Mouse (Mus musculus) hindbrain, embryonic 12.5 days (tissue): ENCODE data around the gene Nos1ap. TPM values are rescaled to one million over a fixed set of nuclear protein-coding genes. Genes with fewer than 3 reads are reported as not detected.

Experiments
- ATAC-seq: fragments of 200-750 bp; cut with Nextera tagmentation; 2 replicates; pipeline ENCODE4 v1.8.0; 2017; ENCODE audit warnings: moderate TSS enrichment; ENCODE audit not compliant: low FRiP score
- H3K27ac ChIP-seq: fragments of 300-500 bp; sonication (generic); 2 replicates; pipeline ENCODE4 v1.5.1; 2016; ENCODE audit warnings: mild to moderate bottlenecking
- H3K27me3 ChIP-seq: fragments of 300-500 bp; sonication (generic); 2 replicates; pipeline ENCODE4 v1.6.1; 2016; ENCODE audit warnings: mild to moderate bottlenecking
- H3K36me3 ChIP-seq: fragments of 300-500 bp; sonication (generic); 2 replicates; pipeline ENCODE4 v1.6.1; 2016; ENCODE audit warnings: mild to moderate bottlenecking
- H3K4me1 ChIP-seq: fragments of 300-500 bp; sonication (generic); 2 replicates; pipeline ENCODE4 v1.6.1; 2016
- H3K4me2 ChIP-seq: fragments of 300-500 bp; sonication (generic); replicated peaks from 2 replicates; pipeline ENCODE4 v1.6.1; 2016; ENCODE audit warnings: mild to moderate bottlenecking
- H3K4me3 ChIP-seq: fragments of 300-500 bp; sonication (generic); 2 replicates; pipeline ENCODE4 v1.5.1; 2016; ENCODE audit warnings: mild to moderate bottlenecking
- H3K9ac ChIP-seq: fragments of 300-500 bp; sonication (generic); 2 replicates; pipeline ENCODE4 v1.6.1; 2016; ENCODE audit warnings: mild to moderate bottlenecking, moderate library complexity
- H3K9me3 ChIP-seq: fragments of 300-500 bp; sonication (generic); replicated peaks from 2 replicates; pipeline ENCODE4 v1.6.1; 2016; ENCODE audit warnings: mild to moderate bottlenecking
- WGBS: fragments of 180-500 bp; shearing (Covaris S2); methylation state at CpG from one replicate; pipeline ENCODE4 v1.1.7; 2016; 5-methylcytosine and 5-hydroxymethylcytosine counted together
- polyA plus RNA-seq: library from polyadenylated mRNA; unstranded; fragments of >200 nt; fragmentation: Nextera tagmentation; extraction: Ambion mirVana; gene quantifications from 2 replicates; pipeline ENCODE4 v1.2.1, GENCODE M21; 2016

The Nos1ap gene
- polyA plus RNA-seq, 1 experiment from 2014 or later, result 22.7 TPM

- Histone ChIP-seq H3K27me3 (no peaks in the 10 kb centered on the region), H3K4me3 (no peak overlapping the region), H3K4me2 (no peak overlapping the region), H3K4me1 (peaks cover 17% of the 10 kb centered on the region), H3K9me3 (no peaks in the 10 kb centered on the region), H3K27ac (no peak overlapping the region), H3K9ac (no peak overlapping the region), H3K36me3 (no peaks in the 10 kb centered on the region)
- WGBS, result 72% methylated on average over 3 of the region's 3 CpGs
- ATAC-seq, result no peak
These were observed 84.6 kb downstream of the Nos1ap start for GRCm38 (mm10) chr1:170505107-170505506.

- Histone ChIP-seq H3K9ac (no peak overlapping the region), H3K9me3 (no peaks in the 10 kb centered on the region), H3K36me3 (no peaks in the 10 kb centered on the region), H3K4me1 (peaks cover 17% of the 10 kb centered on the region), H3K4me2 (no peak overlapping the region), H3K27me3 (no peaks in the 10 kb centered on the region), H3K4me3 (no peak overlapping the region), H3K27ac (no peak overlapping the region)
- 88% methylated on average over 4 of the region's 4 CpGs for WGBS
- ATAC-seq, result no peak
These were observed 85.3 kb downstream of the Nos1ap start for GRCm38 (mm10) chr1:170504378-170504777.

- no peak; the same call in 1 of the 2 replicates for ATAC-seq
These were observed 86.4 kb downstream of the Nos1ap start for GRCm38 (mm10) chr1:170503277-170503739.

GRCm38 (mm10) chr1:170502491-170503276 lies 87.0 kb downstream of the Nos1ap start:
- ATAC-seq, result peak; percentile 54
- H3K27me3 ChIP-seq, result no peaks in the 10 kb centered on the region
- WGBS, result 24% methylated on average over 11 of the region's 11 CpGs
- no peak overlapping the region for H3K4me3 ChIP-seq
- no peaks in the 10 kb centered on the region for H3K9me3 ChIP-seq
- no peak overlapping the region for H3K9ac ChIP-seq
- peaks cover 23% of the 10 kb centered on the region for H3K4me1 ChIP-seq
- peak overlapping the region; percentile 66; the same call in 1 of the 2 replicates for H3K27ac ChIP-seq
- no peak overlapping the region for H3K4me2 ChIP-seq
- no peaks in the 10 kb centered on the region for H3K36me3 ChIP-seq

More at GRCm38 (mm10) chr1:170503277-170503739, 86.4 kb downstream of the Nos1ap start:
- Histone ChIP-seq H3K4me3 (no peak overlapping the region), H3K36me3 (no peaks in the 10 kb centered on the region), H3K4me2 (no peak overlapping the region), H3K4me1 (peaks cover 23% of the 10 kb centered on the region), H3K27me3 (no peaks in the 10 kb centered on the region), H3K9ac (no peak overlapping the region), H3K27ac (peak overlapping the region; percentile 66; the same call in 1 of the 2 replicates), H3K9me3 (no peaks in the 10 kb centered on the region)
- 14% methylated on average over 4 of the region's 4 CpGs for WGBS

GRCm38 (mm10) chr1:170501970-170502369 lies 87.7 kb downstream of the Nos1ap start:
- H3K36me3 ChIP-seq, result no peaks in the 10 kb centered on the region
- H3K27me3 ChIP-seq, result no peaks in the 10 kb centered on the region
- WGBS, result 88% methylated on average over 1 of the region's 1 CpGs
- no peak for ATAC-seq
- H3K4me3 ChIP-seq, result no peak overlapping the region
- H3K27ac ChIP-seq, result no peak overlapping the region
- H3K4me1 ChIP-seq, result peaks cover 23% of the 10 kb centered on the region
- H3K4me2 ChIP-seq, result no peak overlapping the region
- H3K9me3 ChIP-seq, result no peaks in the 10 kb centered on the region
- no peak overlapping the region for H3K9ac ChIP-seq

GRCm38 (mm10) chr1:170501556-170501955 lies 88.1 kb downstream of the Nos1ap start:
- ATAC-seq, result no peak
- Histone ChIP-seq H3K27me3 (no peaks in the 10 kb centered on the region), H3K9me3 (no peaks in the 10 kb centered on the region), H3K4me1 (peaks cover 23% of the 10 kb centered on the region), H3K4me3 (no peak overlapping the region), H3K36me3 (no peaks in the 10 kb centered on the region), H3K4me2 (no peak overlapping the region), H3K9ac (no peak overlapping the region), H3K27ac (no peak overlapping the region)
- 78% methylated on average over 7 of the region's 7 CpGs for WGBS

- H3K4me1 ChIP-seq, result peaks cover 23% of the 10 kb centered on the region
- 53% methylated on average over 6 of the region's 6 CpGs for WGBS
- no peak overlapping the region for H3K27ac ChIP-seq
- H3K36me3 ChIP-seq, result no peaks in the 10 kb centered on the region
- no peaks in the 10 kb centered on the region for H3K27me3 ChIP-seq
- H3K9me3 ChIP-seq, result no peaks in the 10 kb centered on the region
- H3K4me3 ChIP-seq, result no peak overlapping the region
- ATAC-seq, result no peak
- no peak overlapping the region for H3K4me2 ChIP-seq
- H3K9ac ChIP-seq, result no peak overlapping the region
These were observed 89.8 kb downstream of the Nos1ap start for GRCm38 (mm10) chr1:170499891-170500290.

- H3K27ac ChIP-seq, result no peak overlapping the region
- WGBS, result 66% methylated on average over 4 of the region's 4 CpGs
- no peak overlapping the region for H3K4me2 ChIP-seq
- no peaks in the 10 kb centered on the region for H3K36me3 ChIP-seq
- no peak overlapping the region for H3K9ac ChIP-seq
- no peak for ATAC-seq
- H3K4me3 ChIP-seq, result no peak overlapping the region
- no peaks in the 10 kb centered on the region for H3K9me3 ChIP-seq
- H3K4me1 ChIP-seq, result peaks cover 23% of the 10 kb centered on the region
- no peaks in the 10 kb centered on the region for H3K27me3 ChIP-seq
These were observed 90.2 kb downstream of the Nos1ap start for GRCm38 (mm10) chr1:170499466-170499865.

GRCm38 (mm10) chr1:170498645-170499044 lies 91.0 kb downstream of the Nos1ap start:
- no peak for ATAC-seq
- Histone ChIP-seq H3K36me3 (no peaks in the 10 kb centered on the region), H3K9me3 (no peaks in the 10 kb centered on the region), H3K27me3 (no peaks in the 10 kb centered on the region), H3K4me2 (no peak overlapping the region), H3K27ac (no peak overlapping the region; the same call in 1 of the 2 replicates), H3K4me3 (no peak overlapping the region), H3K9ac (no peak overlapping the region), H3K4me1 (peaks cover 19% of the 10 kb centered on the region)
- 35% methylated on average over 4 of the region's 4 CpGs for WGBS

- WGBS, result 83% methylated on average over 8 of the region's 8 CpGs
- Histone ChIP-seq H3K4me1 (peaks cover 6% of the 10 kb centered on the region; the same call in 1 of the 2 replicates), H3K27ac (no peak overlapping the region), H3K36me3 (no peaks in the 10 kb centered on the region), H3K9me3 (no peaks in the 10 kb centered on the region), H3K4me3 (no peak overlapping the region), H3K9ac (no peak overlapping the region), H3K27me3 (no peaks in the 10 kb centered on the region), H3K4me2 (no peak overlapping the region)
- ATAC-seq, result no peak
These were observed 93.4 kb downstream of the Nos1ap start for GRCm38 (mm10) chr1:170496221-170496620.

- 62% methylated on average over 13 of the region's 13 CpGs for WGBS
- Histone ChIP-seq H3K9ac (no peak overlapping the region), H3K4me3 (no peak overlapping the region), H3K4me1 (peaks cover 6% of the 10 kb centered on the region; the same call in 1 of the 2 replicates), H3K27ac (no peak overlapping the region), H3K27me3 (no peaks in the 10 kb centered on the region), H3K36me3 (no peaks in the 10 kb centered on the region), H3K4me2 (no peak overlapping the region), H3K9me3 (no peaks in the 10 kb centered on the region)
- ATAC-seq, result no peak
These were observed 94.0 kb downstream of the Nos1ap start for GRCm38 (mm10) chr1:170495538-170496183.

- Histone ChIP-seq H3K27ac (no peak overlapping the region), H3K4me3 (no peak overlapping the region), H3K9me3 (no peaks in the 10 kb centered on the region), H3K4me1 (no peaks in the 10 kb centered on the region), H3K9ac (no peak overlapping the region), H3K4me2 (no peak overlapping the region), H3K36me3 (no peaks in the 10 kb centered on the region), H3K27me3 (no peaks in the 10 kb centered on the region)
- WGBS, result 71% methylated on average over 2 of the region's 2 CpGs
- no peak for ATAC-seq
These were observed 97.1 kb downstream of the Nos1ap start for GRCm38 (mm10) chr1:170492527-170492926.
